Mouse (Mus musculus): Measurements from ENCODE around the gene Jpt1.
"Not testable (repeated sequence)": the region's sequence is repeated elsewhere in the genome, so short reads cannot be mapped to it uniquely, and the experiment has no call there.

The Jpt1 gene

GRCm38 (mm10) chr11:115511121-115511520, 3.1 kb downstream of the Jpt1 start:
- DNase-seq: no peak

- DNase-seq: no peak
These were observed 3.7 kb downstream of the Jpt1 start for GRCm38 (mm10) chr11:115510507-115510888.

- DNase-seq: no peak
These were observed 4.2 kb downstream of the Jpt1 start for GRCm38 (mm10) chr11:115509773-115510506.

- DNase-seq: no peak
These were observed 6.1 kb downstream of the Jpt1 start for GRCm38 (mm10) chr11:115508061-115508460.

- DNase-seq: no peak
These were observed 7.6 kb downstream of the Jpt1 start for GRCm38 (mm10) chr11:115506586-115506985.

GRCm38 (mm10) chr11:115502636-115503035, 11.6 kb downstream of the Jpt1 start:
- no peak for DNase-seq

- not testable (repeated sequence) for DNase-seq
These were observed 17.6 kb downstream of the Jpt1 start for GRCm38 (mm10) chr11:115496559-115496958.

GRCm38 (mm10) chr11:115492387-115492786, 21.8 kb downstream of the Jpt1 start:
- DNase-seq: no peak

GRCm38 (mm10) chr11:115491356-115492083, 22.7 kb downstream of the Jpt1 start, which contains the start of gene Nt5c:
Nt5c (minus strand) TSS chr11:115491862.
- peak; percentile 80 to 83 for DNase-seq

GRCm38 (mm10) chr11:115490441-115491355, 23.5 kb downstream of the Jpt1 start:
- DNase-seq: peak in 1 of 2 experiments; percentile 14

GRCm38 (mm10) chr11:115488551-115489104, 25.6 kb downstream of the Jpt1 start:
- no peak for DNase-seq

GRCm38 (mm10) chr11:115485155-115485554, 29.0 kb downstream of the Jpt1 start:
- DNase-seq: no peak

GRCm38 (mm10) chr11:115483726-115484125, 30.5 kb downstream of the Jpt1 start:
- DNase-seq: peak; percentile 48 to 81

GRCm38 (mm10) chr11:115483278-115483677, 30.9 kb downstream of the Jpt1 start:
- DNase-seq: no peak

GRCm38 (mm10) chr11:115481553-115482259, 32.5 kb downstream of the Jpt1 start:
- DNase-seq: no peak

- no peak for DNase-seq
These were observed 35.8 kb downstream of the Jpt1 start for GRCm38 (mm10) chr11:115478296-115478938.

- DNase-seq: not testable (repeated sequence)
These were observed 36.8 kb downstream of the Jpt1 start for GRCm38 (mm10) chr11:115477388-115477787.

GRCm38 (mm10) chr11:115476630-115477029, 37.6 kb downstream of the Jpt1 start:
- DNase-seq: not testable (repeated sequence)

GRCm38 (mm10) chr11:115475758-115476237, 38.4 kb downstream of the Jpt1 start:
- DNase-seq: no peak

GRCm38 (mm10) chr11:115475025-115475757, 39.0 kb downstream of the Jpt1 start, which contains the start of gene Armc7:
Armc7 (plus strand) TSS chr11:115475667.
- peak; percentile 88 to 95 for DNase-seq
